Mouse (Mus musculus): ENCODE results near the gene Myg1. TPM values are rescaled to one million over a fixed set of nuclear protein-coding genes. Genes with fewer than 3 reads are reported as not detected.

The Myg1 gene
- total RNA-seq (2023), result 63.5 TPM

DNA sequence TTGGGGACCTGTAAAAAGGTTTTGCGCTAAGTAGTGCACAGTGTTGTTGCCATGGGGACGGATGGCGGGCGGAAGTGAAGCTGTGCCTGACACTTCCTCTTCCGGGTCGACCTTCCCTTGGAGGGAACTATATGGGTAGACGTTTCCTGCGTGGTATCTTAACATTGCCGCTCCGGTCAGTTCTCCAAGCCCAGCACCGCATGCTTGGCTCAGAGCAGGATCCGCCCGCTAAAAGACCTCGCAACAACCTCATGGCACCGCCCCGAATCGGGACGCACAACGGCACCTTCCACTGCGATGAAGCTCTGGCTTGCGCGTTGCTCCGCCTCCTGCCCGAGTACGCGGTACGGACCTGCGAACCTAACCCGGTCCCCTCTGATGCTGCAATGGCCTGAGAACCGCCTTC is at the start of gene Myg1:
Myg1 (plus strand) TSS at position 100 of the 406 bp plus-strand sequence.

DNA sequence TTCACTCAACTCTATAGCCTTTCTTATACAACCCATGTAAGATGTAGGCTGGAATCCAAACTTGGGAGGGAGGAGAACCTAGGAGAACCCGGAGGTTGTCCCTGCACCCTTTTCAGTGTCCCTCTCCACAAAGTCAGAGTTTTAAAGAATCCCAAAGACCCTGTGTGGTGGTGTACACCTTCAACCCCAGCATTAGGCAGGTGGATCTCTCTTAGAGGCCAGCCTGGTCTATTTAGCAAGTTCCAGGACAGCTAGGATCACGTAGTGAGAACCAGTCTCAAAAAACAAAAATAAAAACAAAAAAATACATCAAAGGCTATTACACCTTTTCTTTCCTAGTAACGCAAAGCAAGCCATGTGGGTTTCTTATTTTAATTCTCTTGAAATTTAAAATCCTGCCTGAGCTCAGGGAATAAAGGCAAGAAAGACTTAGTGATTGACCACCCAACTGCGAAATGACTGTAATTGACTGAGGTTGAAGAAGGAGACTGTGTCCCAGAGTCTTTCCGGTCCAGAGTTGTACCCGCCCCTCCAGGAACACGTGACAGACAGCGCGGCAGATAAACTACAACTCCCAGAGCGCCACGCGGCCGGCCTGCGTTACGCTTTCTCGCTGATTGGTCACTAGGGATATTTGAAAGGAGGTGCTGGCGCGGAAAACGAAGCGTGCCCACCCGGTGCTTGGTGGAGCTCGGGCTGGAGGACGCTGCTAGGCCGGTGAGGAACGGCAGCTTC is 35.7 kb upstream of the Myg1 start, which contains the start of gene Espl1:
Espl1 (plus strand) TSS at position 634 of the 735 bp plus-strand sequence.

DNA sequence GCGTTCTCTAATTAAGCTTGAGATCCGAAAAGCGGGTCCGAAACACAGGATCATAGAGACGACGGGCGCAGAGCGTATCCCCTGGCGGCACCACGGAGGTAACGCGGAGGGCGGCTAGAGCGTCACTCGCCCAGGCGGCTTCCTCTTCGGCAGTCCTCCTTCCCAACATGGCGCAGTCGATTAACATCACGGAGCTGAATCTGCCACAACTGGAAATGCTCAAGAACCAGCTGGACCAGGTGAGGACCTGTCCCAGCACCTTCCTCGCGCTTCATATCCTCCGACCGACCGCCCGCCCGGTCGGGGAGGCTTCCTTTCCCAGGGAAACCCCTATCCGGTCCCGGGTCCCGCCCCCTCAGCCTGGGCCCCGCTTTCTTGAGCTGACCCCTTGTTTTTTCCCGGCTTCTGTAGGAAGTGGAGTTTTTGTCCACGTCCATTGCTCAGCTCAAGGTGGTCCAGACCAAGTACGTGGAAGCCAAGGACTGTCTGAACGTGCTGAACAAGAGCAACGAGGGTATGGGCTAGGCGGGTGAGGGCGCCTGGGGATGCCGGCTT is 5.4 kb upstream of the Myg1 start, which contains the start of gene Pfdn5:
Pfdn5 (plus strand) TSS at position 95 of the 555 bp plus-strand sequence.

DNA sequence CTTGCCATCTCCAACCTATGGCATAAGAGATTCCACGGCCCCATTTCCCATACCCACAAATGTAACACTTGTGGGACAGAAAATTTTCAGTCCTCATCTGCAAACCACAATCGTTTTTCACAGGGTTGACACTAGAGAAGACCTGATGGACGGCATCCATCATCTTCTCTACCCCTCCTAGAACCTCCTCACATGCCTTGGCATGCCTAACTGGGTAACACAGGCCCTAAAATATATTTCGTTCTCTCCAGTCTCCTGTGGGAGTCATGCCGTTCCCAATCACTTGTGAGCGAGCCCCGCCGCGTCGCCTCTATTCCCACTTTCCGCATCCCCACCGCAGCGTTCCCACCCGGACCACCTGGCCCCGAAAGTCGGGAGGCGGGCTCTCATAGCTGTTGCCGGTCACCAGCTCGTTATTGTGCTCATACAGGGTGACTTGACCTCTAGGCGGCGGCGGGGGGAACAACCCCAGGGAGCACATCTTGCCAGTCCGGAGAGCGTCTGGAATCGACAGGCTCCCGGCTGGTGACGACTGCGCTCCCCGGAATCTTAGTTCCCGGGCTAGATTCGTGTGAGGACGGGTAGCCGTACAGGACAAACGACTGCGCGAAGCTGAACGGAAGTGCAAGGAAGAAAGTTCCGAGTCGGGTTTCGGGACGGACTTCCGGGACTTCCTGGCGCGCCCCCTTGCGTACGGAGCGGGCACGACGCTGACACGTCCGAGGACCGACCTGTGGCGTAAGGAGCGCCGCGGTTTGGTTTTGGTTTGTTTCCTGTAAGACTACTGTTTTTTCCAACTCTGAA is 18.8 kb downstream of the Myg1 start, which contains the start of gene Aaas:
Aaas (minus strand) TSS at position 634 of the 804 bp plus-strand sequence.

DNA sequence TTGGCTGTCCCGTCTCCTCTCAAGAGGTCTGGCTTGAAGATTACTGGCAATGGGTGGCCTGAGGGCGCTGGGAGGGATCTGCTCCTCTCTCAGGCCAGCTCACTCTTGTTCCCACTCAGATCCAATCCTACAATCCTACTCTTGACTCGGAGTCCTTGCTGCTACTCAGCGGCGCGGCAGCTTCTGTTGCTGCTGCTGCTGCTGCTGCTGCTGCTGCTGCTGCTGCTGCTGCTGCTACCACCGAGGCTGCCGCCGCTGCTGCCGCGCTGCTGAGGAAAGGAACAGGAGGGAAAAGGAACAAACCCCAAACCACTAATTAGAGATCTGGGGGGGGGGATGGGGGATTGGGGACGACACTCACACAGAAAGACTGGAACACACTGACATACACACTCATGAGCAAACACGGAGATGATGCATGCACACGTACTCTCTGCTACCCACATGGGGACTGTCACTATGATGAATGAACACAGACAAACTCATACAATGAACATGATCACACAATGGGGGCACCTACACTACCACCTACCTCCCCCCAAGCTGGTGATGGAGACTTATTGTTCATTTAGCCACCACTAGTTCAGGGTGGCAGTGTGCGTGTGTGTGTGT is 35.3 kb downstream of the Myg1 start, which contains the start of gene Sp7:
Sp7 (minus strand) TSS at position 450 of the 612 bp plus-strand sequence.

Other genes with a start within 250 kb of the Myg1 start
- 0.73 TPM for gene Tns2, start 231.3 kb upstream of the Myg1 start, total RNA-seq (2023)
- 29.8 TPM for gene Spryd3, start 195.5 kb upstream of the Myg1 start, total RNA-seq (2023)
- gene Igfbp6, start 187.3 kb upstream of the Myg1 start, total RNA-seq (2023), result not detected
- 0.67 TPM for gene Soat2, start 181.2 kb upstream of the Myg1 start, total RNA-seq (2023)
- gene Zfp740, start 128.5 kb upstream of the Myg1 start, total RNA-seq (2023), result 97.8 TPM
- gene Csad, start 127.0 kb upstream of the Myg1 start, total RNA-seq (2023), result 22.1 TPM
- 752 TPM for gene Itgb7, start 99.8 kb upstream of the Myg1 start, total RNA-seq (2023)
- 64.3 TPM for gene Rarg, start 74.2 kb upstream of the Myg1 start, total RNA-seq (2023)
- not detected for gene Gm9918, start 61.1 kb upstream of the Myg1 start, total RNA-seq (2023)
- 27.1 TPM for gene Mfsd5, start 52.3 kb upstream of the Myg1 start, total RNA-seq (2023)
- 2.3 TPM for gene Espl1, start 35.4 kb upstream of the Myg1 start, total RNA-seq (2023)
- 504 TPM for gene Pfdn5, start 5.6 kb upstream of the Myg1 start, total RNA-seq (2023)
- 59.4 TPM for gene Aaas, start 19.1 kb downstream of the Myg1 start, total RNA-seq (2023)
- gene Sp7, start 35.5 kb downstream of the Myg1 start, total RNA-seq (2023), result not detected
- 147 TPM for gene Sp1, start 74.4 kb downstream of the Myg1 start, total RNA-seq (2023)
- gene Amhr2, start 113.7 kb downstream of the Myg1 start, total RNA-seq (2023), result 0.34 TPM
- gene Prr13, start 127.3 kb downstream of the Myg1 start, total RNA-seq (2023), result 36.6 TPM
- gene Pcbp2, start 138.8 kb downstream of the Myg1 start, total RNA-seq (2023), result 793 TPM
- gene Gm10337, start 172.0 kb downstream of the Myg1 start, total RNA-seq (2023), result 32.0 TPM
- 5.2 TPM for gene Map3k12, start 185.4 kb downstream of the Myg1 start, total RNA-seq (2023)
- gene Tarbp2, start 186.5 kb downstream of the Myg1 start, total RNA-seq (2023), result 54.4 TPM
- 16.7 TPM for gene Npff, start 193.2 kb downstream of the Myg1 start, total RNA-seq (2023)

Measured in CD8-positive naive resting alpha-beta T cell, adult 57 days (primary cell).